Mouse (Mus musculus) midbrain, embryonic 10.5 days (tissue): ENCODE data around the gene Arhgap11a. TPM values are rescaled to one million over a fixed set of nuclear protein-coding genes. Genes with fewer than 3 reads are reported as not detected.
A peak's percentile ranks its signal among the peaks of the same experiment; 100 is the strongest.

Experiments used
- DNase-seq: peaks from one replicate; pipeline ENCODE4 v3.0.0-alpha.2; 2017; ENCODE audit warnings: low spot score
- H3K27ac ChIP-seq: fragments of 300-500 bp; sonication (generic); replicated peaks from 2 replicates; pipeline ENCODE4 v1.5.1; 2016; ENCODE audit warnings: mild to moderate bottlenecking
- H3K27me3 ChIP-seq: fragments of 300-500 bp; sonication (generic); 2 replicates; pipeline ENCODE4 v1.6.1; 2016; ENCODE audit warnings: low read depth, mild to moderate bottlenecking; ENCODE audit not compliant: poor library complexity, severe bottlenecking
- H3K36me3 ChIP-seq: fragments of 300-500 bp; sonication (generic); 2 replicates; pipeline ENCODE4 v1.6.1; 2016; ENCODE audit warnings: mild to moderate bottlenecking, moderate library complexity
- H3K4me1 ChIP-seq: fragments of 300-500 bp; sonication (generic); 2 replicates; pipeline ENCODE4 v1.6.1; 2016
- H3K4me3 ChIP-seq: fragments of 300-500 bp; sonication (generic); 2 replicates; pipeline ENCODE4 v1.5.1; 2016; ENCODE audit warnings: mild to moderate bottlenecking, moderate library complexity
- H3K9me3 ChIP-seq: fragments of 300-500 bp; sonication (generic); replicated peaks from 2 replicates; pipeline ENCODE4 v1.6.1; 2016; ENCODE audit warnings: mild to moderate bottlenecking
- WGBS: fragments of 180-500 bp; shearing (Covaris S2); methylation state at CpG from one replicate; pipeline ENCODE4 v1.1.7; 2016; 5-methylcytosine and 5-hydroxymethylcytosine counted together
- polyA plus RNA-seq: library from polyadenylated mRNA; unstranded; fragments of >200 nt; fragmentation: Nextera tagmentation; extraction: Ambion mirVana; gene quantifications from 2 replicates; pipeline ENCODE4 v1.2.1, GENCODE M21; 2016

Gene Arhgap11a
- polyA plus RNA-seq, 1 experiment from 2014 or later = 31.3 TPM

GRCm38 (mm10) chr2:113835219-113835618 lies 13.2 kb downstream of the Arhgap11a start:
- no peak overlapping the region for H3K4me3 ChIP-seq
- H3K4me1 ChIP-seq = no peaks in the 10 kb centered on the region
- H3K27me3 ChIP-seq = no peaks in the 10 kb centered on the region
- WGBS = 94% methylated on average over 3 of the region's 3 CpGs
- no peak for DNase-seq
- H3K36me3 ChIP-seq = peaks cover 93% of the 10 kb centered on the region
- no peaks in the 10 kb centered on the region for H3K9me3 ChIP-seq
- H3K27ac ChIP-seq = no peak overlapping the region

DNA sequence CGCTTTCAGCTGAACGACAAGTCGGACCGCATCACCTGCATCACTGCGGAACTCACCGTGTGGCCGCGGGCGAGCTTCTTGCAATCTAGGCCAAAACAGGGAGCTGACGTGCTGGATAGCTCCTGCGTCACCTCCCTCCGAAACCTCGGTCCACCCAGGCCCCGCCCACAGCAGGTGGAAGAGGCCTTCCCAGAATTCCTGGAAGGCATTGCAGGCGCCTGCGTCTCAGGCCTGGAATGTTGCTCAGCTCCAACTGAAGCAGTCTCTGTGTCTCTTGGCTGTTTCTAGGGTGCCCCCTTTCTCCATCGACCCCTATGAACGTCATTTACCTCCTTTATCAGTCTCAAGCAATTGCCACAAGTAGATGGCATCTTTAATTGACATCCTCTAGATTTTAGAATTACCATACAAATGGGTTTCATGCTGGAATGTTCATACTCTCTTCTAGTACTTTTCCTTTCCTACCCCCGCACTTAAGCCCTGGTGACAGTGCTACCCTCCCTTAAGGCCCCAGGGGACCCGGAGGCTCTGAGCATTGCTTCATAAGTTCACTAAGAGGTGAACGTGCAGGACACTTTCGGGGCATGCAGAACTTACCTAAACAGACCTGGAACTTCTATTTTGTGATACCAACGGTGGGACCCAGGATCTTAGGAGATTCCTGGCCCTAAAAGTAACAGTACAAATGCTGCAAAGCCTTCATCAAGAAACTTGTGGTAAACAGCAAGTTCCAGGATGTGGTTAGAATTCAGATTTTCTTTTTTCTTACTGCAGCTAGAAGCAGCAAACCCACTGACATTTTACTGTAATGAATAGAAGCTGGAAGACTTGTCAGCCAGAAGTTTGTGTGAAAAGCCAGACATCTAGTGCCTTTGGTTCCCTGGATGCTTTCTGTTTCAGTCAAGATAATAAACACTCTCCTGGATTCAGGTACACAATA lies 19.2 kb downstream of the Arhgap11a start, which contains the start of gene Scg5:
Scg5 (minus strand) TSS at position 179 of the 940 bp plus-strand sequence.
- 11% methylated on average over 23 of the region's 23 CpGs for WGBS
- Histone ChIP-seq H3K9me3 (no peaks in the 10 kb centered on the region), H3K36me3 (peaks cover 38% of the 10 kb centered on the region), H3K27ac (peak within 1 kb of the TSS; percentile 91), H3K27me3 (no peaks in the 10 kb centered on the region), H3K4me3 (peak within 1 kb of the TSS; percentile 65), H3K4me1 (peaks cover 36% of the 10 kb centered on the region)
- peak; percentile 87 for DNase-seq

GRCm38 (mm10) chr2:113828086-113828942 lies 20.1 kb downstream of the Arhgap11a start:
- no peak for DNase-seq
- Histone ChIP-seq H3K4me1 (peaks cover 36% of the 10 kb centered on the region), H3K4me3 (peak overlapping the region; percentile 65), H3K27me3 (no peaks in the 10 kb centered on the region), H3K36me3 (peaks cover 29% of the 10 kb centered on the region), H3K9me3 (no peaks in the 10 kb centered on the region), H3K27ac (peak overlapping the region; percentile 91)
- WGBS = 18% methylated on average over 17 of the region's 17 CpGs

DNA sequence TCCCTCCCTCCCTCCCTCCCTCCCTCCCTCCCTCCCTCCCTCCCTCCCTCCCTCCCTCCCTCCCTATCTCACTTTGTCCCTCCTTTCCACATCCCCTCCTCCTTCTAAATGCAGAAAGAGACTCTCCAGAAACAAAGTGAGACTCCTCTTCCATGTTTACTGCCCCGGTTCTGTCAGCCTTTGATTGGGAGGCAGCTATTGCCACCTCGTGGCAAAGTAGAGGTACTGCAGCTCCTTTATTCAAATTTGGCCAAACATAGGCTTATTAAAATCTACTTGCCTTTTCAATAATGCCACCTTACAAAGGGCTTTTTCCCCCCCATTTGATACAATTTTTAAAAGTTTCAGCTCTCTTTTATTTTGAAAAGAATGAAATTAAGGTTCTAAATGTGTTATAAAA lies 24.6 kb downstream of the Arhgap11a start:
- Histone ChIP-seq H3K27me3 (no peaks in the 10 kb centered on the region), H3K36me3 (peaks cover 39% of the 10 kb centered on the region), H3K9me3 (no peaks in the 10 kb centered on the region), H3K27ac (no peak overlapping the region), H3K4me1 (peaks cover 29% of the 10 kb centered on the region), H3K4me3 (no peak overlapping the region)
- 0% methylated on average over 2 of the region's 2 CpGs for WGBS
- DNase-seq = peak; percentile 27

GRCm38 (mm10) chr2:113822367-113822766 lies 26.1 kb downstream of the Arhgap11a start:
- Histone ChIP-seq H3K27ac (no peak overlapping the region), H3K9me3 (peaks cover 1% of the 10 kb centered on the region; the same call in 1 of the 2 replicates), H3K27me3 (no peaks in the 10 kb centered on the region), H3K4me3 (no peak overlapping the region), H3K4me1 (peaks cover 17% of the 10 kb centered on the region), H3K36me3 (peaks cover 52% of the 10 kb centered on the region)
- WGBS = 90% methylated on average over 8 of the region's 8 CpGs
- no peak for DNase-seq

DNA sequence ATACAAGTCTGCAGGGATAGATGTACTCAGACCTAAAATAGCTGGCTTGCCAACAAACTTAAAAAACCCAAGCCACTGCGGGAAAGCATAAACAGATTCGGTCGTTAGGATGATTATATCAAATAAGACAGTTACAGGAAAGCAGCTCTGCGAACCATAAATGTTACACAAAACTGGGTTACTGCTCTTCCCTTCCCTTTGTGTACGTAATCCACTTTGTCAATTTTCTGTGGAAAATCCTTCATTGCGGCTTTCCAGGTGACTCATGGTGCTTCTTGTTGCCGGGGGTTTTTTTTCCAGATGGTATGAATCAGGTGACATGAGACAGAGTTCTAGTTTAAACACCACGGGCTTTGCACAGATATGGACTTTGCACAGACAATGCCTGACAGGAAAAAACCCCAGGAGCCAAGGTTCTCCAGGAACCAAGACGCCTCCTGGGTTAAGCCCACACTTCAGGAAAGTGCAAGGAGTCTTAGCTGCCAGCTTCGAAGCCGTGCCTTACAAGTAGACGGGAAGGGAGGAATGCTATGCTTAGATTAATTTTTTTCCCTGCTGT lies 27.2 kb downstream of the Arhgap11a start:
- no peak for DNase-seq
- H3K27ac ChIP-seq = no peak overlapping the region
- H3K36me3 ChIP-seq = peaks cover 58% of the 10 kb centered on the region
- no peaks in the 10 kb centered on the region for H3K27me3 ChIP-seq
- H3K4me3 ChIP-seq = no peak overlapping the region
- H3K4me1 ChIP-seq = peaks cover 6% of the 10 kb centered on the region
- H3K9me3 ChIP-seq = peaks cover 7% of the 10 kb centered on the region; the same call in 1 of the 2 replicates
- 89% methylated on average over 12 of the region's 12 CpGs for WGBS

DNA sequence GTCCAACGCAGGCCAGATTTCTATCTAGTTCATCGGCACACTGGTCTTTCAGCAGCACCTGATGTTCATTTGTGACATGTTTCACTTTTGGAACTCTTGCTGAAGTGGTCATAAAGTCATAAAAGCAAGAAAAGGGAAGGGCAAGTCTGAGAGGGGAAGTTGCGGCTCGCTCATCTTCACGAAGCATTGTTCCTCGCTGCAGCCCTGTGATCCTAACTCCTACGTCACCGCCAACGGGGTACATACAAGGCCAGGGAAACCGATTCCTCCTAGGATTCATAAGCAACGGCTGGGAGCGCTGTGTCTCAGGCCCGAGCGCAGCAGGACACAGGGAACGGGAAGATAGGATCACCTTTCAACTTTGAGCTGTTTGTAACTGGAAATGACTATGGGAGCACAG lies 28.3 kb downstream of the Arhgap11a start:
- Histone ChIP-seq H3K36me3 (peaks cover 53% of the 10 kb centered on the region), H3K27me3 (no peaks in the 10 kb centered on the region), H3K4me3 (no peak overlapping the region), H3K9me3 (peaks cover 7% of the 10 kb centered on the region; the same call in 1 of the 2 replicates), H3K4me1 (no peaks in the 10 kb centered on the region; the same call in 1 of the 2 replicates), H3K27ac (no peak overlapping the region)
- DNase-seq = no peak
- 94% methylated on average over 15 of the region's 15 CpGs for WGBS

GRCm38 (mm10) chr2:113817681-113818606 lies 30.5 kb downstream of the Arhgap11a start:
- WGBS = 87% methylated on average over 14 of the region's 14 CpGs
- H3K36me3 ChIP-seq = peaks cover 52% of the 10 kb centered on the region
- DNase-seq = no peak
- H3K4me3 ChIP-seq = no peak overlapping the region
- no peaks in the 10 kb centered on the region; the same call in 1 of the 2 replicates for H3K4me1 ChIP-seq
- peaks cover 7% of the 10 kb centered on the region; the same call in 1 of the 2 replicates for H3K9me3 ChIP-seq
- no peaks in the 10 kb centered on the region for H3K27me3 ChIP-seq
- H3K27ac ChIP-seq = no peak overlapping the region

DNA sequence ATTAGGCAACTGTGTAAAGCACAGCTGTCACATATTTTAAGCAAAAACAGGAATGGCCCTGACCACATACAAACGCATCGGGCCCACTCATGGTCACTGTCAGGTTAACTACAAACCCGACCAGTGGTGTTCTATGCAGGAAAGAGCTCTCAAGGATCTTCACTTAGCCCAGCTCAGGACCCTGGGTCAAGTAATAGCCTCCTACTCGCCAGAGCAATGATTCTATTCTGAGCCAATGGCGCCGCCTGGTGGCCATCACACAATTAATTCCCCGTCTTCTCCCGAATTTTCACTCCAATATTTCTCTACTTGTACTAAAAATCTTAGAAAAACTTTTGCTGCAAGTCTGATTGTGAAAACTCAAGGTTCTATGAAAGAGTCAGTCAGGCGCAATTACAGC lies 40.8 kb downstream of the Arhgap11a start:
- no peaks in the 10 kb centered on the region for H3K9me3 ChIP-seq
- WGBS = 29% methylated on average over 9 of the region's 9 CpGs

GRCm38 (mm10) chr2:113806851-113807577 lies 41.4 kb downstream of the Arhgap11a start:
- 62% methylated on average over 10 of the region's 10 CpGs for WGBS
- H3K27ac ChIP-seq = no peak overlapping the region
- H3K4me1 ChIP-seq = no peaks in the 10 kb centered on the region
- no peaks in the 10 kb centered on the region for H3K27me3 ChIP-seq
- no peaks in the 10 kb centered on the region for H3K9me3 ChIP-seq
- H3K36me3 ChIP-seq = peaks cover 9% of the 10 kb centered on the region; the same call in 1 of the 2 replicates
- no peak for DNase-seq
- no peak overlapping the region for H3K4me3 ChIP-seq

More for the DNA sequence above, 40.8 kb downstream of the Arhgap11a start:
- Histone ChIP-seq H3K4me3 (no peak overlapping the region), H3K4me1 (no peaks in the 10 kb centered on the region), H3K36me3 (peaks cover 9% of the 10 kb centered on the region; the same call in 1 of the 2 replicates), H3K27me3 (no peaks in the 10 kb centered on the region), H3K27ac (no peak overlapping the region)
- DNase-seq = peak; percentile 61

GRCm38 (mm10) chr2:113805765-113806164 lies 42.7 kb downstream of the Arhgap11a start:
- Histone ChIP-seq H3K9me3 (no peaks in the 10 kb centered on the region), H3K4me3 (no peak overlapping the region), H3K36me3 (peaks cover 9% of the 10 kb centered on the region; the same call in 1 of the 2 replicates), H3K27me3 (no peaks in the 10 kb centered on the region), H3K27ac (no peak overlapping the region), H3K4me1 (no peaks in the 10 kb centered on the region)
- DNase-seq = no peak
- WGBS = 91% methylated on average over 4 of the region's 4 CpGs
